Comparison of ENCODE assay signal across 8 mouse cellular contexts in the genomic region with DNA sequence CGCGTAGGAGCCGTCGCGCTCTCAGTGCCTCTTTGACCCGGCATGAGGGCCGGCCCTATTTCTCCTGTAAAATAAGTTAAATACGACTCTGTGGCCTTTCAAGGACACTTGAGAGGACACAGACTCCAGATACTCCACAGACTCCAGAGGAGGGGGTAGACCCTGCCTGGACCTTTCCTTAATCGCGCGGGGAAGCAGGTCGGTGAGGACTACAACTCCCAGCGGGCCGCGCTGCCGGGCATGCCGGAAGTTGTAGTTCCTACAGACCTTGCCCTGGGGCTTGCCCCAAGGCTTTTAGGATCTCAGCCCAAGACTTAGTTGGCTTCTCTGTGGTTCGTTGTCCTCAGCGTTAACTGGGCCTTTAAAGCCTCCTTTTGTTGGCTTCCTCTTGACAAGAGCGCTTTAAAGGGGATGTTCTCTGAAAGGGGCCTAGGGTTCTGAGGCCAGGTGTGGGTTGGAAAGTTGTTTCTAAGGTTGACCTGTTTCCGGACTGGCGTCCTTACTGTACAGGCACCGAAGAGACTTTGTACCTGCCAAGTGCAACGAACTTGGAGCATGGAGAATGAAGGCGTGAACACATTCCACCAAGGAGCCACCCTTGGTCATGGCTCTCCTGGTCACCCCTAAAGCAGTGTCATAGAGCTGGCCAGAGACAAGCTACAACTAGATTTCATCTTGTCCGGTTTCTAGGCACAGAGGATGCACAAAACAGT. TPM values are rescaled to one million over a fixed set of nuclear protein-coding genes. Genes with fewer than 3 reads are reported as not detected.
DNase-seq lines count a peak whose midpoint lies in the region; ATAC-seq and TF ChIP-seq lines count a peak whose summit lies in the region.

No protein-coding gene starts in this region.

- H3K4me2 ChIP-seq in heart, embryonic 11.5 days, result peak overlapping the region; percentile 63
- peak overlapping the region; percentile 59 for H3K4me2 ChIP-seq in kidney, embryonic 16.5 days (replicated peaks; ENCODE audit: low read depth, low read length)

- in situ Hi-C loops in ES-E14 (cut with MboI; ENCODE audit: low sequenced_read_pairs in 2 of 2, unreplicated experiment in 2 of 2), result no loop called here

- H3K4me3 ChIP-seq in ES-E14 (ENCODE audit: insufficient read depth in 1 of 2, low read depth in 1 of 2, low read length in 2 of 2, poor library complexity in 1 of 2, severe bottlenecking in 1 of 2), result peak overlapping the region; percentile 72 to 76
- peak overlapping the region; percentile 85 for H3K4me3 ChIP-seq in heart, embryonic 11.5 days (ENCODE audit: low read depth, low read length)
- peak overlapping the region; percentile 71 for H3K4me3 ChIP-seq in kidney, embryonic 16.5 days (ENCODE audit: low read length)

- no peaks in the 10 kb centered on the region for H3K27me3 ChIP-seq in heart, embryonic 11.5 days (ENCODE audit: control insufficient read depth, insufficient read depth, low read length)
- H3K27me3 ChIP-seq in kidney, embryonic 16.5 days (ENCODE audit: insufficient read depth, low read length), result no peaks in the 10 kb centered on the region

- H3K36me3 ChIP-seq in ES-E14 (ENCODE audit: control insufficient read depth, insufficient read depth, low read length, poor library complexity, severe bottlenecking), result no peaks in the 10 kb centered on the region
- H3K36me3 ChIP-seq in heart, embryonic 11.5 days (ENCODE audit: control insufficient read depth, insufficient read depth, low read length), result no peaks in the 10 kb centered on the region
- H3K36me3 ChIP-seq in kidney, embryonic 16.5 days (ENCODE audit: insufficient read depth, low read length), result no peaks in the 10 kb centered on the region

- peak overlapping the region; percentile 97 for H3K27ac ChIP-seq in ES-E14 (ENCODE audit: insufficient read depth, low read depth, low read length, poor library complexity, severe bottlenecking)
- H3K27ac ChIP-seq in heart, embryonic 11.5 days (ENCODE audit: low read depth, low read length), result peak overlapping the region; percentile 97
- H3K27ac ChIP-seq in kidney, embryonic 16.5 days (ENCODE audit: low read length), result peak overlapping the region; percentile 98

- peak overlapping the region; percentile 88 for H3K9ac ChIP-seq in ES-E14 (ENCODE audit: insufficient read depth, low read depth, low read length, poor library complexity, severe bottlenecking)
- peak overlapping the region; percentile 93 for H3K9ac ChIP-seq in heart, embryonic 11.5 days (ENCODE audit: low read depth, low read length)
- H3K9ac ChIP-seq in kidney, embryonic 16.5 days (replicated peaks; ENCODE audit: low read length), result peak overlapping the region; percentile 79

- no peaks in the 10 kb centered on the region for H3K9me3 ChIP-seq in ES-E14 (ENCODE audit: control insufficient read depth, insufficient read depth, low read depth, low read length)
- H3K9me3 ChIP-seq in heart, embryonic 11.5 days (replicated peaks; ENCODE audit: control insufficient read depth, low read length), result no peaks in the 10 kb centered on the region
- no peaks in the 10 kb centered on the region for H3K9me3 ChIP-seq in kidney, embryonic 16.5 days (ENCODE audit: low read length)

- ATAC-seq in CD4-positive, CD25-positive, alpha-beta regulatory T cell, adult 4 months, result peak; percentile 58
- peak; percentile 55 for ATAC-seq in common myeloid progenitor, adult 5-6 weeks (replicated peaks; ENCODE audit: low read depth, poor library complexity, severe bottlenecking)
- ATAC-seq in heart, embryonic 11.5 days (replicated peaks; ENCODE audit: insufficient number of reproducible peaks, low FRiP score, low TSS enrichment), result peak; percentile 74
- peak; percentile 84 for ATAC-seq in kidney, embryonic 16.5 days (ENCODE audit: low FRiP score, low TSS enrichment)

- DNase-seq in ES-E14 (ENCODE audit: low read depth, low spot score), result peak; percentile 91
- peak; percentile 87 for DNase-seq in lung, postnatal 25 days (ENCODE audit: low spot score)
- peak; percentile 77 to 83 for DNase-seq in spleen, postnatal 14 days (ENCODE audit: low spot score in 2 of 2)
- no peak for DNase-seq in right cerebral cortex, postnatal 25 days

- H3K4me1 ChIP-seq in ES-E14 (ENCODE audit: control insufficient read depth in 2 of 2, insufficient read depth in 2 of 2, low read length in 2 of 2, poor library complexity in 1 of 2), result peaks cover 0 to 4% of the 10 kb centered on the region in 2 experiments; a peak in 1 of 4 replicates
- peaks cover 10% of the 10 kb centered on the region for H3K4me1 ChIP-seq in heart, embryonic 11.5 days (ENCODE audit: control insufficient read depth, insufficient read depth, low read length)
- peaks cover 19% of the 10 kb centered on the region for H3K4me1 ChIP-seq in kidney, embryonic 16.5 days (ENCODE audit: insufficient read depth, low read length)

- 15% methylated on average over 26 of the region's 26 CpGs for WGBS in heart, embryonic 11.5 days (ENCODE audit: insufficient replicate concordance)
- 16% methylated on average over 26 of the region's 26 CpGs for WGBS in kidney, embryonic 16.5 days

TF ChIP-seq in ES-E14, 5 proteins besides CTCF, POLR2A, EP300 and RAD21:
- TF ChIP-seq ZC3H11A (IDR thresholded peaks at IDR 0.05; ENCODE audit: borderline replicate concordance, low read depth, low read length), result no peak
- TF ChIP-seq ZNF384 (IDR thresholded peaks at IDR 0.05; ENCODE audit: low read depth, low read length), result no peak
- peak; percentile 100 for TF ChIP-seq HCFC1 (IDR thresholded peaks at IDR 0.05; ENCODE audit: borderline replicate concordance, insufficient read depth, low read length)
- no peak; the same call in 1 of the 2 replicates for TF ChIP-seq CHD2 (IDR thresholded peaks at IDR 0.05; ENCODE audit: low read depth, low read length)
- TF ChIP-seq MAFK (IDR thresholded peaks at IDR 0.05; ENCODE audit: insufficient read depth, low read depth, low read length), result no peak

RNA-seq across cellular contexts. Expression of gene Rnf44, which starts 0.8 kb away (rescaled TPM):
- polyA plus RNA-seq in CD4-positive, CD25-positive, alpha-beta regulatory T cell, adult 4 months (2017; shearing (Covaris generic)), result 10 to 100 TPM; 25.5 to 30.0 TPM
- total RNA-seq in ES-E14 (2012; rRNA removed), result 60.3 and 66.5 TPM in 2 replicates
- total RNA-seq in common myeloid progenitor, adult 5-6 weeks (2017), result 25.4 and 27.6 TPM in 2 replicates
- 70.7 and 75.8 TPM in 2 replicates for polyA plus RNA-seq in heart, embryonic 11.5 days (2014; fragmentation: Nextera tagmentation; extraction: Ambion mirVana)
- polyA plus RNA-seq in kidney, embryonic 16.5 days (2015; fragmentation: Nextera tagmentation; extraction: Ambion mirVana), result 71.3 and 77.5 TPM in 2 replicates

RNA-seq across cellular contexts. Expression of gene Cdhr2, which starts 6.8 kb away (rescaled TPM):
- not detected for polyA plus RNA-seq in CD4-positive, CD25-positive, alpha-beta regulatory T cell, adult 4 months (2017; shearing (Covaris generic))
- total RNA-seq in ES-E14 (2012; rRNA removed), result 0.31 and 0.69 TPM in 2 replicates
- total RNA-seq in common myeloid progenitor, adult 5-6 weeks (2017), result not detected in 2 replicates
- 0.04 and 0.24 TPM in 2 replicates for polyA plus RNA-seq in heart, embryonic 11.5 days (2014; fragmentation: Nextera tagmentation; extraction: Ambion mirVana)
- polyA plus RNA-seq in kidney, embryonic 16.5 days (2015; fragmentation: Nextera tagmentation; extraction: Ambion mirVana), result 8.6 TPM in 2 replicates

RNA-seq across cellular contexts. Expression of gene Gprin1, which starts 55.2 kb away (rescaled TPM):
- polyA plus RNA-seq in CD4-positive, CD25-positive, alpha-beta regulatory T cell, adult 4 months (2017; shearing (Covaris generic)), result not detected
- 0.37 and 0.58 TPM in 2 replicates for total RNA-seq in ES-E14 (2012; rRNA removed)
- not detected in 2 replicates for total RNA-seq in common myeloid progenitor, adult 5-6 weeks (2017)
- polyA plus RNA-seq in heart, embryonic 11.5 days (2014; fragmentation: Nextera tagmentation; extraction: Ambion mirVana), result 0.13 TPM in 2 replicates
- 0.06 and 0.09 TPM in 2 replicates for polyA plus RNA-seq in kidney, embryonic 16.5 days (2015; fragmentation: Nextera tagmentation; extraction: Ambion mirVana)
